Mouse (Mus musculus) brain, embryonic 14.5 days (tissue): Measurements from ENCODE around the gene Map3k20.

Experiments used
- CTCF ChIP-seq: fragments of 200-500 bp; IDR thresholded peaks from 2 replicates; pipeline ENCODE4 v1.5.1; 2012; ENCODE audit warnings: inconsistent platforms, mild to moderate bottlenecking, moderate library complexity, borderline replicate concordance; ENCODE audit not compliant: insufficient read depth, insufficient read length; ENCODE audit errors: extremely low read depth
- POLR2A ChIP-seq: fragments of 200-500 bp; IDR thresholded peaks from 2 replicates; pipeline ENCODE4 v1.6.1; 2012; ENCODE audit warnings: mild to moderate bottlenecking, inconsistent platforms, borderline replicate concordance; ENCODE audit not compliant: poor library complexity, insufficient read depth, insufficient read length, severe bottlenecking; ENCODE audit errors: extremely low read depth

DNA sequence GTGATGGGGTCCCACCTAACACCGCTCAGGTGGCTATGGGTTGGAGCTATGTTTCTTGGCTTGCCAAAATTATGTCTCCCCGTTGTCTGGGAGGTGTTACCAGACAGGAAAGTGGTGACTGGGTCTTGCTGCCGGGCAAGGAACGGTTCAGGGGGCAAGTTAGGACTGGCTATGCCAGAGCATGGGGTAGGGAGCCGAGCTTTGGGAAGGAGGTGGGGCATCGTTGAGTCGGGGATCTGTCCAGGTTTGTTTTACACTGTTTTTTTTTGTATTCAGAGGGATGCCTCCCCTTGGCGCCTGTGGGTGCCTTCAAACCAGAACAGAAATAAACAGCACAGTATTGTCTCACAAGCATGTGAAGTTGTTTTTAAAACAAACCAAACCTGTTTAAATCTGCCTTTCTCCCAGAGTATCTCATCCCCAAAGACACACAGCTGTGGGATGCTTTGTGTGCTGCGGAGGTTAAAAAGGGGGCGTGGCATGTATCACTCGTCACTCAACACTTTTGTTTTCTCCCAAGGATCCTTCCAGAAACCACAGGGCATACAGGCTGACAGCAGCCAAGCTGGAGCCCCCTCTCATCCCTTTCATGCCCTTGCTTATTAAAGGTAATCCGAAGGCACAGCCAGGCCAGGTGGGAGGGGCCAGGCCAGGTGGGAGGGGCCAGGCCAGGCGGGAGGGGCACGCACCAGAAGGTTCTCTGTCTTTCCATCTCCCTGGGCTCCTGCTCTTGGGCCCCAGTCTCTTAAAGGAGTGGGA, 43.5 kb upstream of the Map3k20 start:
- TF ChIP-seq CTCF (no peak), POLR2A (no peak)
